Mouse (Mus musculus) splenic B cell, adult 2 months (primary cell): ENCODE data around the gene Btbd35f28.
"Not testable (repeated sequence)": the region's sequence is repeated elsewhere in the genome, so short reads cannot be mapped to it uniquely, and the experiment has no call there.

Experiments
- DNase-seq: peaks from one replicate; pipeline ENCODE4 v3.0.0-alpha.2; 2011; ENCODE audit warnings: low read depth, low spot score
- H3K27me3 ChIP-seq: 2 replicates; pipeline ENCODE4 v1.6.1; 2012; ENCODE audit warnings: mild to moderate bottlenecking, low read length, moderate library complexity, mixed read lengths; ENCODE audit not compliant: control insufficient read depth, poor library complexity, insufficient read depth, severe bottlenecking
- H3K36me3 ChIP-seq: 2 replicates; pipeline ENCODE4 v1.6.1; 2012; ENCODE audit warnings: mild to moderate bottlenecking, low read length, moderate library complexity, mixed read lengths; ENCODE audit not compliant: control insufficient read depth, poor library complexity, insufficient read depth, severe bottlenecking

Gene Btbd35f28

DNA sequence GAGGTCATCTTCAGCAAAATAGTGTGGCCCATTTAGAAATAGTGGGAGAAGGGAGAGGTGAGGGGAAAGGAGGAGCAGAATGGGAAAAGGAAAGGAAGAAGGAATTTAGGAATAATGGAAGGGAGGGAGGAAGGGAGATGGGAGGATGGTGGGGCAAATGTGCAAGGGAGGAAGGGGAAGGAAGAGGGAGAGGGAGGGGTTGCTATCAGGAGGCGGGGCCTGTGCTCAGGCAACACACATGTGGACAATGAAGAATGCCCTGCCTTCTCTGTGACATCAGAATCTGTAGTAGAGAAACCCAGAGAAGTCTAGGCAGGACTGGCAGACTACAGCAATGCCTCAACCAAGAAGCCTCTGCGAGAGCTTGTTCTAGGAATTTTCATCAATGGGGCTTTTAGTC is at the start of gene Btbd35f28:
Btbd35f28 (plus strand) TSS at position 301 of the 400 bp plus-strand sequence.
- H3K36me3 ChIP-seq, DNase-seq, H3K27me3 ChIP-seq: not testable (repeated sequence)
